Mouse (Mus musculus) embryo, embryonic 11.5 days (tissue): ENCODE measurements at regions not wholly inside any gene's neighbourhood (a gene's known extent, or its start where the extent isn't known, plus 50 kb on each side); places are given as distances from the start of the nearest gene placed in this dataset.

Source experiments
- DNase-seq: peaks from one replicate; pipeline ENCODE4 v3.0.0-alpha.2; 2012; ENCODE audit warnings: low read depth, low spot score

- DNase-seq, result no peak
Measured at GRCm38 (mm10) chr16:71952879-71953406, 355.2 kb upstream of the Robo1 start.

GRCm38 (mm10) chr16:71963579-71963978, 344.5 kb upstream of the Robo1 start:
- DNase-seq, result no peak

- no peak for DNase-seq
Measured at GRCm38 (mm10) chr16:71973811-71974210, 334.3 kb upstream of the Robo1 start.

GRCm38 (mm10) chr16:71997634-71998278, 310.4 kb upstream of the Robo1 start:
- DNase-seq, result no peak

- no peak for DNase-seq
Measured at GRCm38 (mm10) chr16:72027404-72028215, 280.5 kb upstream of the Robo1 start.

GRCm38 (mm10) chr16:72028216-72028610, 279.9 kb upstream of the Robo1 start:
- DNase-seq, result no peak

- no peak for DNase-seq
Measured at GRCm38 (mm10) chr16:72028798-72029197, 279.3 kb upstream of the Robo1 start.

GRCm38 (mm10) chr16:72029273-72029672, 278.8 kb upstream of the Robo1 start:
- no peak for DNase-seq

GRCm38 (mm10) chr16:72068254-72068653, 239.9 kb upstream of the Robo1 start:
- no peak for DNase-seq

- DNase-seq, result no peak
Measured at GRCm38 (mm10) chr16:72069581-72069980, 238.5 kb upstream of the Robo1 start.

- no peak for DNase-seq
Measured at GRCm38 (mm10) chr16:72071756-72072471, 236.2 kb upstream of the Robo1 start.

- DNase-seq, result no peak
Measured at GRCm38 (mm10) chr16:72085181-72085580, 222.9 kb upstream of the Robo1 start.

- DNase-seq, result no peak
Measured at GRCm38 (mm10) chr16:72088053-72088452, 220.1 kb upstream of the Robo1 start.

- DNase-seq, result no peak
Measured at GRCm38 (mm10) chr16:72088916-72089315, 219.2 kb upstream of the Robo1 start.
